Mouse (Mus musculus): ENCODE results near the gene Gm27029. TPM values are rescaled to one million over a fixed set of nuclear protein-coding genes. Genes with fewer than 3 reads are reported as not detected.

Gene Gm27029
- polyA plus RNA-seq, 1 experiment from 2014 or later: 10.3 TPM

- peaks cover 25% of the 10 kb centered on the region for H3K4me1 ChIP-seq
- no peaks in the 10 kb centered on the region for H3K9me3 ChIP-seq (replicated peaks)
- no peaks in the 10 kb centered on the region for H3K27me3 ChIP-seq
- H3K36me3 ChIP-seq: no peaks in the 10 kb centered on the region
- H3K4me2 ChIP-seq: no peak overlapping the region
- no peak overlapping the region for H3K27ac ChIP-seq
- no peak overlapping the region for H3K4me3 ChIP-seq (replicated peaks)
- H3K9ac ChIP-seq: no peak overlapping the region
- WGBS: 83% methylated on average over 3 of the region's 3 CpGs
- no peak for ATAC-seq (replicated peaks; ENCODE audit: low FRiP score)
Observed at GRCm38 (mm10) chr11:101357505-101358182, 67.0 kb downstream of the Gm27029 start.

Small RNA genes lying within 50 kb of the gene (microRNA-seq; reads per million reads assigned to microRNA genes)
- gene Mir6929: not detected

Other genes with a start within 250 kb of the Gm27029 start
- gene Ccr10, start 249.4 kb downstream of the Gm27029 start, polyA plus RNA-seq (2015; fragmentation: Nextera tagmentation; extraction: Ambion mirVana): 0.78 and 0.82 TPM in 2 replicates
- 22.9 and 27.0 TPM in 2 replicates for gene Ezh1, start 198.3 kb downstream of the Gm27029 start, polyA plus RNA-seq (2015; fragmentation: Nextera tagmentation; extraction: Ambion mirVana)
- gene Ramp2, start 178.8 kb downstream of the Gm27029 start, polyA plus RNA-seq (2015; fragmentation: Nextera tagmentation; extraction: Ambion mirVana): 220 and 232 TPM in 2 replicates
- gene Vps25, start 171.1 kb downstream of the Gm27029 start, polyA plus RNA-seq (2015; fragmentation: Nextera tagmentation; extraction: Ambion mirVana): 135 and 147 TPM in 2 replicates
- gene Wnk4, start 164.2 kb downstream of the Gm27029 start, polyA plus RNA-seq (2015; fragmentation: Nextera tagmentation; extraction: Ambion mirVana): 25.5 and 27.2 TPM in 2 replicates
- gene Cntd1, start 145.8 kb downstream of the Gm27029 start, polyA plus RNA-seq (2015; fragmentation: Nextera tagmentation; extraction: Ambion mirVana): 1.6 and 3.1 TPM in 2 replicates
- 185 and 195 TPM in 2 replicates for gene Coa3, start 145.7 kb downstream of the Gm27029 start, polyA plus RNA-seq (2015; fragmentation: Nextera tagmentation; extraction: Ambion mirVana)
- gene Becn1, start 122.5 kb downstream of the Gm27029 start, polyA plus RNA-seq (2015; fragmentation: Nextera tagmentation; extraction: Ambion mirVana): 162 and 166 TPM in 2 replicates
- 153 and 156 TPM in 2 replicates for gene Psme3, start 108.6 kb downstream of the Gm27029 start, polyA plus RNA-seq (2015; fragmentation: Nextera tagmentation; extraction: Ambion mirVana)
- gene Aoc2, start 99.7 kb downstream of the Gm27029 start, polyA plus RNA-seq (2015; fragmentation: Nextera tagmentation; extraction: Ambion mirVana): 1.7 and 2.0 TPM in 2 replicates
- 0.57 and 0.97 TPM in 2 replicates for gene Aoc3, start 94.2 kb downstream of the Gm27029 start, polyA plus RNA-seq (2015; fragmentation: Nextera tagmentation; extraction: Ambion mirVana)
- gene G6pc, start 57.2 kb downstream of the Gm27029 start, polyA plus RNA-seq (2015; fragmentation: Nextera tagmentation; extraction: Ambion mirVana): 1.1 and 1.2 TPM in 2 replicates
- gene Aarsd1, start 7.2 kb downstream of the Gm27029 start, polyA plus RNA-seq (2015; fragmentation: Nextera tagmentation; extraction: Ambion mirVana): 83.0 and 87.2 TPM in 2 replicates
- 20.4 and 21.7 TPM in 2 replicates for gene Rundc1, start 289 bp upstream of the Gm27029 start, polyA plus RNA-seq (2015; fragmentation: Nextera tagmentation; extraction: Ambion mirVana)
- gene Ptges3l, start 537 bp upstream of the Gm27029 start, polyA plus RNA-seq (2015; fragmentation: Nextera tagmentation; extraction: Ambion mirVana): 12.3 and 12.6 TPM in 2 replicates
- 369 and 421 TPM in 2 replicates for gene Rpl27, start 17.5 kb upstream of the Gm27029 start, polyA plus RNA-seq (2015; fragmentation: Nextera tagmentation; extraction: Ambion mirVana)
- 13.8 and 18.8 TPM in 2 replicates for gene Ifi35, start 23.6 kb upstream of the Gm27029 start, polyA plus RNA-seq (2015; fragmentation: Nextera tagmentation; extraction: Ambion mirVana)
- gene Rnd2, start 40.2 kb upstream of the Gm27029 start, polyA plus RNA-seq (2015; fragmentation: Nextera tagmentation; extraction: Ambion mirVana): 9.0 and 11.4 TPM in 2 replicates
- gene Vat1, start 41.4 kb upstream of the Gm27029 start, polyA plus RNA-seq (2015; fragmentation: Nextera tagmentation; extraction: Ambion mirVana): 31.8 and 37.5 TPM in 2 replicates
- 12.9 and 14.4 TPM in 2 replicates for gene Brca1, start 127.2 kb upstream of the Gm27029 start, polyA plus RNA-seq (2015; fragmentation: Nextera tagmentation; extraction: Ambion mirVana)
- gene Nbr1, start 127.4 kb upstream of the Gm27029 start, polyA plus RNA-seq (2015; fragmentation: Nextera tagmentation; extraction: Ambion mirVana): 74.8 and 76.4 TPM in 2 replicates
- 5.5 and 5.8 TPM in 2 replicates for gene Tmem106a, start 157.4 kb upstream of the Gm27029 start, polyA plus RNA-seq (2015; fragmentation: Nextera tagmentation; extraction: Ambion mirVana)
- gene Gm11634, start 174.5 kb upstream of the Gm27029 start, polyA plus RNA-seq (2015; fragmentation: Nextera tagmentation; extraction: Ambion mirVana): not detected in 2 replicates
- gene Rdm1, start 202.4 kb upstream of the Gm27029 start, polyA plus RNA-seq (2015; fragmentation: Nextera tagmentation; extraction: Ambion mirVana): 35.5 and 41.1 TPM in 2 replicates
- 3.9 and 4.1 TPM in 2 replicates for gene Arl4d, start 240.7 kb upstream of the Gm27029 start, polyA plus RNA-seq (2015; fragmentation: Nextera tagmentation; extraction: Ambion mirVana)